Mouse (Mus musculus): ENCODE data around the gene 1700042G07Rik. TPM values are rescaled to one million over a fixed set of nuclear protein-coding genes. Genes with fewer than 3 reads are reported as not detected.
A peak's percentile ranks its signal among the peaks of the same experiment; 100 is the strongest.

The 1700042G07Rik gene
- not detected in 2 replicates for polyA plus RNA-seq (2015; fragmentation: Nextera tagmentation; extraction: Ambion mirVana)

GRCm38 (mm10) chr4:116173072-116173471 is at the start of gene 1700042G07Rik, which contains the start of gene Gm49337:
Gene 1700042G07Rik (plus strand): TSS chr4:116173372.
Gene Gm49337 (plus strand): TSS chr4:116173384.
- no peak for ATAC-seq (ENCODE audit: extremely low read depth, insufficient number of reproducible peaks, low FRiP score, low TSS enrichment)
- peaks cover 46% of the 10 kb centered on the region for H3K4me1 ChIP-seq
- H3K9me3 ChIP-seq: no peaks in the 10 kb centered on the region
- H3K4me2 ChIP-seq: no peak within 1 kb of the TSS
- H3K27me3 ChIP-seq (replicated peaks): no peaks in the 10 kb centered on the region
- H3K36me3 ChIP-seq: no peaks in the 10 kb centered on the region
- H3K9ac ChIP-seq: 0 out of 2 replicates have a peak within 1 kb of the TSS, but pooled peaks have one; percentile 52
- H3K27ac ChIP-seq (replicated peaks): peak within 1 kb of the TSS; percentile 89
- 84% methylated on average over 6 of the region's 6 CpGs for WGBS
- no peak within 1 kb of the TSS for H3K4me3 ChIP-seq

- 6% methylated on average over 24 of the region's 24 CpGs for WGBS
- Histone ChIP-seq H3K9ac (peak within 1 kb of the TSS; percentile 83), H3K36me3 (peaks cover 17% of the 10 kb centered on the region), H3K4me1 (peaks cover 21% of the 10 kb centered on the region), H3K9me3 (no peaks in the 10 kb centered on the region), H3K4me3 (peak within 1 kb of the TSS; percentile 70), H3K4me2 (peak within 1 kb of the TSS; percentile 85), H3K27me3 (replicated peaks) (no peaks in the 10 kb centered on the region), H3K27ac (replicated peaks) (peak within 1 kb of the TSS; percentile 82)
- ATAC-seq (ENCODE audit: extremely low read depth, insufficient number of reproducible peaks, low FRiP score, low TSS enrichment): peak; percentile 89
Observed at GRCm38 (mm10) chr4:116123602-116124519, 49.3 kb upstream of the 1700042G07Rik start, which contains the start of the genes Rad54l and Pomgnt1. Gene Rad54l (minus strand): TSS chr4:116123690. Gene Pomgnt1 (plus strand): TSS chr4:116123840.

- WGBS: 81% methylated on average over 4 of the region's 4 CpGs
- Histone ChIP-seq H3K4me3 (no peak overlapping the region), H3K27ac (replicated peaks) (no peak overlapping the region), H3K4me1 (peaks cover 21% of the 10 kb centered on the region), H3K27me3 (replicated peaks) (no peaks in the 10 kb centered on the region), H3K36me3 (no peaks in the 10 kb centered on the region), H3K4me2 (no peak overlapping the region), H3K9me3 (no peaks in the 10 kb centered on the region), H3K9ac (no peak overlapping the region)
- ATAC-seq (ENCODE audit: extremely low read depth, insufficient number of reproducible peaks, low FRiP score, low TSS enrichment): no peak
Observed at GRCm38 (mm10) chr4:116125803-116126386, 47.3 kb upstream of the 1700042G07Rik start.

- Histone ChIP-seq H3K4me1 (peaks cover 14% of the 10 kb centered on the region), H3K27me3 (replicated peaks) (no peaks in the 10 kb centered on the region), H3K27ac (replicated peaks) (no peak overlapping the region), H3K9ac (no peak overlapping the region), H3K9me3 (no peaks in the 10 kb centered on the region), H3K36me3 (no peaks in the 10 kb centered on the region), H3K4me3 (no peak overlapping the region), H3K4me2 (no peak overlapping the region)
- WGBS: 75% methylated on average over 6 of the region's 6 CpGs
- ATAC-seq (ENCODE audit: extremely low read depth, insufficient number of reproducible peaks, low FRiP score, low TSS enrichment): no peak
Observed at GRCm38 (mm10) chr4:116127956-116128355, 45.2 kb upstream of the 1700042G07Rik start.

GRCm38 (mm10) chr4:116133126-116133525 is 40.0 kb upstream of the 1700042G07Rik start:
- Histone ChIP-seq H3K36me3 (0 out of 2 replicates have a peak, but pooled peaks cover 9% of the 10 kb centered on the region), H3K9me3 (no peaks in the 10 kb centered on the region), H3K4me3 (no peak overlapping the region), H3K27me3 (replicated peaks) (no peaks in the 10 kb centered on the region), H3K4me2 (no peak overlapping the region), H3K9ac (no peak overlapping the region), H3K4me1 (peaks cover 7% of the 10 kb centered on the region; the same call in 1 of the 2 replicates), H3K27ac (replicated peaks) (no peak overlapping the region)
- no peak for ATAC-seq (ENCODE audit: extremely low read depth, insufficient number of reproducible peaks, low FRiP score, low TSS enrichment)
- 77% methylated on average over 4 of the region's 4 CpGs for WGBS

- Histone ChIP-seq H3K27me3 (replicated peaks) (no peaks in the 10 kb centered on the region), H3K4me2 (no peak overlapping the region), H3K27ac (replicated peaks) (no peak overlapping the region), H3K4me1 (peaks cover 7% of the 10 kb centered on the region; the same call in 1 of the 2 replicates), H3K9me3 (no peaks in the 10 kb centered on the region), H3K9ac (no peak overlapping the region), H3K4me3 (no peak overlapping the region), H3K36me3 (0 out of 2 replicates have a peak, but pooled peaks cover 9% of the 10 kb centered on the region)
- 38% methylated on average over 2 of the region's 2 CpGs for WGBS
- no peak for ATAC-seq (ENCODE audit: extremely low read depth, insufficient number of reproducible peaks, low FRiP score, low TSS enrichment)
Observed at GRCm38 (mm10) chr4:116134990-116135389, 38.2 kb upstream of the 1700042G07Rik start.

GRCm38 (mm10) chr4:116137421-116137996 is 35.7 kb upstream of the 1700042G07Rik start:
- Histone ChIP-seq H3K4me1 (peaks cover 18% of the 10 kb centered on the region), H3K4me2 (no peak overlapping the region), H3K27ac (replicated peaks) (no peak overlapping the region), H3K36me3 (0 out of 2 replicates have a peak, but pooled peaks cover 9% of the 10 kb centered on the region), H3K9me3 (no peaks in the 10 kb centered on the region), H3K9ac (peak overlapping the region; percentile 9; the same call in 1 of the 2 replicates), H3K27me3 (replicated peaks) (peaks cover 2% of the 10 kb centered on the region; the same call in 1 of the 2 replicates), H3K4me3 (no peak overlapping the region)
- WGBS: 33% methylated on average over 13 of the region's 13 CpGs
- no peak for ATAC-seq (ENCODE audit: extremely low read depth, insufficient number of reproducible peaks, low FRiP score, low TSS enrichment)

GRCm38 (mm10) chr4:116140801-116141574 is 32.2 kb upstream of the 1700042G07Rik start:
- no peaks in the 10 kb centered on the region for H3K9me3 ChIP-seq
- H3K4me3 ChIP-seq: no peak overlapping the region
- H3K4me2 ChIP-seq: no peak overlapping the region
- 0 out of 2 replicates have a peak, but pooled peaks cover 9% of the 10 kb centered on the region for H3K36me3 ChIP-seq
- H3K27me3 ChIP-seq (replicated peaks): peaks cover 15% of the 10 kb centered on the region
- 68% methylated on average over 7 of the region's 7 CpGs for WGBS
- H3K4me1 ChIP-seq: peaks cover 33% of the 10 kb centered on the region
- 0 out of 2 replicates have a peak overlapping the region, but pooled peaks have one; percentile 8 for H3K27ac ChIP-seq (replicated peaks)
- H3K9ac ChIP-seq: no peak overlapping the region
- no peak for ATAC-seq (ENCODE audit: extremely low read depth, insufficient number of reproducible peaks, low FRiP score, low TSS enrichment)

GRCm38 (mm10) chr4:116141736-116142135 is 31.4 kb upstream of the 1700042G07Rik start:
- H3K36me3 ChIP-seq: 0 out of 2 replicates have a peak, but pooled peaks cover 9% of the 10 kb centered on the region
- H3K9me3 ChIP-seq: no peaks in the 10 kb centered on the region
- 0 out of 2 replicates have a peak overlapping the region, but pooled peaks have one; percentile 8 for H3K27ac ChIP-seq (replicated peaks)
- H3K9ac ChIP-seq: no peak overlapping the region
- no peak overlapping the region for H3K4me3 ChIP-seq
- no peak for ATAC-seq (ENCODE audit: extremely low read depth, insufficient number of reproducible peaks, low FRiP score, low TSS enrichment)
- H3K27me3 ChIP-seq (replicated peaks): peaks cover 15% of the 10 kb centered on the region
- 62% methylated on average over 1 of the region's 1 CpGs for WGBS
- H3K4me2 ChIP-seq: no peak overlapping the region
- H3K4me1 ChIP-seq: peaks cover 33% of the 10 kb centered on the region

GRCm38 (mm10) chr4:116142269-116142668 is 30.9 kb upstream of the 1700042G07Rik start:
- Histone ChIP-seq H3K4me2 (no peak overlapping the region), H3K27me3 (replicated peaks) (peaks cover 15% of the 10 kb centered on the region), H3K4me1 (peaks cover 33% of the 10 kb centered on the region), H3K9ac (no peak overlapping the region), H3K9me3 (no peaks in the 10 kb centered on the region), H3K36me3 (0 out of 2 replicates have a peak, but pooled peaks cover 5% of the 10 kb centered on the region), H3K27ac (replicated peaks) (no peak overlapping the region), H3K4me3 (no peak overlapping the region)
- WGBS: 82% methylated on average over 7 of the region's 7 CpGs
- ATAC-seq (ENCODE audit: extremely low read depth, insufficient number of reproducible peaks, low FRiP score, low TSS enrichment): no peak
